Mouse (Mus musculus) kidney, postnatal 10 days (tissue): ENCODE results near the gene Sgms1.
"Not testable (repeated sequence)": the region's sequence is repeated elsewhere in the genome, so short reads cannot be mapped to it uniquely, and the experiment has no call there.

Experiments
- DNase-seq: peaks from one replicate; pipeline ENCODE4 v3.0.0; 2021; ENCODE audit warnings: mixed read lengths

Sgms1 gene

DNA sequence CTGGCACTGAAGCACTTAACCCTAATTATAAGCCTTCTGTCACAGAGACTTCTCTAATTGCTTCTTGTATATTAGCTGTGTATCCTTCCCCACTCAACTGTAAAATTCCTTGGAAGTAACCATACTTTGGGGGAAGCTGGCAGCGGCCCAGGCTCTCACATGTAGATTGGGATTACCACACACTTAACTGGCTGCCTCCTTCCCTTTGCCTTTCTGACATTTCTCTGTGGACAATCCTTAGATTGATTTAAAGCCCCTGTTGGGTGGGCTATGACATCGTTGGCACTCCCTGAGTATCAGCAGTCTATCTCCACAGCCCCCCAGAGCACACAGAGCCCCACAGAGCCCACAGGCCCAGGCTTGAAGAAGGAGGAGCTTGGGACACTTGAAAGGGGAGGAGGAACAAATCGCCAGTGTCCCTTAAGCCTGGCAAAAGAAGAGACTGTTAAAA lies 8.0 kb downstream of the Sgms1 start:
- DNase-seq = peak; percentile 77

DNA sequence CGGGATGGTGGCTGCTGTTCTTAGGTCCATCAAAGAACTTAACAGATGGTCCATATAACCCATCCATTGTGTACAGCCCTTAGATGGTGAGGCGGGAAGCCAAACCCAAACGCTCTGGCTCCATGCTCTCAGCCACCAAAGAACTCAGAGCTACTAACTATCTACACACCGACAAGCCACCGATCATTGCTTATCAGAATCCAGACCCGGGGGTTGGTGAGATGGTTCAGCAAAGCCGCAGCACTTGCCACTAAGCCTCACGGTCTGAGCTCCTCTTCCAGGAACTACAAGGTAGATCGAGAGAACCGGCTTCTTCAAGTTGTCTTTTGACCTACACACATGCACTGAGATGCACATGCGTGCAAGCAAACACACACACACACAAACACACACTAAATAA lies 8.8 kb downstream of the Sgms1 start:
- DNase-seq = no peak

DNA sequence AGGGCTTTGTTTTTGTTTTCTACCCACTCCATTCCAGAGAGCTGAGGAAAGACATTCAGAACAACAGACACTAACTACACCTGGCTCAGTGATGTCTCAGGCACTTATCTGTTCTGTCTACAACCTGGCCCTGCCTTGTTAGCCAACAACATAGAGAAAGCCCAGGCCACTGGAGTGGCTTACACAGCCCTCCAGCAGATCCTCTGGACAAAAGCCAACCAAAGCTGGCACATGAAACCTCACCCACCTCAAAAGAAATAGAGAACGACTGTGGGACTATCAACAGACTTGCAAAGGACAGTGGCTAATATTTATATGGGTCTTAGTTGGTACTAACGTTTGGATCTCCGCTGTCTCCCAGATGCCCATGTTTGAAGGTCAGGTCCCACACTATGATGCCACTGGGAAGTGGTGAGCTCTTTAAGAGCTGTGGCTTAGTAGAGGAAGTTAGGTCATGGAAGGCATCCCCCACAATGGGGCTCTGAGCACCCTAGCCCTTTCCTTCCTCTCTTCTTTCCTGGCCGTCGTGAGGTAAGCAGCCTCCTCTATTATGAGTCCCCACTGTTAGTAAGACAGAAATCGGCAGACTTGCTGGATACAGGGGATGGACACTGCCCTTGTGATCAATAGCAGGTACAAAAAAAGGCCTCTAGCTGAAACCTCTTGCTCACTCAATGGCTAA lies 10.1 kb downstream of the Sgms1 start:
- no peak for DNase-seq

DNA sequence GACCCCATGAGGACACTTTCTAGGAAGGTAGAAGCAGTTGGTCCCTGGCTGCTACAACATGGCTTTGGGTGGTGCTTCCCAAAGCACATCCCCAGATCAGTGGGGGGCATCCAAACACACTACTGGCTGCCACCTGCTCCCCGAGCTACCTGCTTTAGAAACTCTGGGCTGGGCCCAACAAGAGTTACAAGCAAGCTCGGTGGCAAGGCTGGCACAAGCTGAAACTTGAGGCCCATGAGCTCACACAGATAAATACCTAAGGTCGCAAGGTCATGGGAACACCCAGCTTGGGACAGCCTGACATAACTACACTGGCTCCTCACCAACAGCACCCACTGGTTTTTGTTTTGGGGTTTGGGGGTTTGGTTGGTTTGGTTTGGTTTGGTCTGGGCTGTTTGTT lies 10.9 kb downstream of the Sgms1 start:
- DNase-seq = no peak

DNA sequence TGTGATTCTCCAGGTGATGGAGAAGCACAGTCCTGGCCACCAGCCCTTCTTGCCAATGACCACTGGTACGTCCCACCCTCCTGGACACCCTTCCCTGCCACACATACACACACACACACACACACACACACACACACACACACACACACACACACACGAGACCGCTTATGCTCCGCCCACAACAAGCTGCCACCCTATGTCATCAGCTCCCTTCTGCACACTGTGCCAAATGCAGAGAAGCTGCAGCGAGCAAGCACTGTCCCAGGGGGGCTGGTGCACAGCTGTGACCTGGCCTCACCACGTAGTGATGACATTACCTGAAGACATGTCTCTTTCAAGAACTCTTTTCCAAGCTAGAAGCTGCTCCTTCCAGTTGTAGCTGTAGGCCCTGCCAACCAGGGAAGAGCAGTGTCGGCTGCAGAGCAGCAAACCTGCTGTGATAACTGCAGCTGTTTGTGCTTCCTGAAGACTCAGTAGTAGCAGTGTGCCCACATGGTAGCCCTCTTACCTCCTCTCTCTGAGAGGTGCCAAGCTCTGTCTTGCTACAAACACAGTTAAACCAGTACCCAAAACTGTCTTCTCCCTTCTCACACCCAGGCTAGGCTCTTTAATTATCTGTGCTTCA lies 11.7 kb downstream of the Sgms1 start:
- DNase-seq = no peak

DNA sequence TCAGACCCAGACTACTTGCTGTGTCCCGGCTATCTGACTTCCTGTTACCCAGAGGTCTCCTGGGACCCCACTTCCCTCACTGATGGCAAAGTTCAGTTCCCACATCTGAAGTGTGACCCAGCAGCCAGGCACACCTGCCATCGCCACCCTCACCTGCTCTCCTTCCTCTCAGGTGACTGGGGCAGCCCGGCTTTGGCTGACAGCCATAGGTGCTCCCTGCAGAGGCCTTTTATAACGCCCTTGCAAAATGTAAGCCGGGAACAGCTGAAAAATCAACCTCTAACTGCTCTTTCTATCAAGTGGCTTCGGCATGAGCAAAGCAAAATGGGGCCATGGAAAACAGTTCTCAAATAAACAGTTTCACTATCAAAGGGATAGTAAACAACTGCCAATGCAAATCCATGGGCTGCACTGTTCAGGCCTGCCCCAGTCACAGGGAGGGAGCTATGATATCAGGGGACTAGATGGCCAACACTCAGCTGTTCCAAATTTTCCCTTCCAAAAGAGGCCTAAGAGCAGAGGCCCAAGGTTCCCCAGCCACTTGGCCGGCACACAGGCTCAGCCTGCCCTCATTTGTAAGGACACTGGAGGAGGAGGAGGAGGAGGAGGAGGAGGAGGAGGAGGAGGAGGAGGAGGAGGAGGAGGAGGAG lies 12.5 kb downstream of the Sgms1 start:
- peak; percentile 53 for DNase-seq

DNA sequence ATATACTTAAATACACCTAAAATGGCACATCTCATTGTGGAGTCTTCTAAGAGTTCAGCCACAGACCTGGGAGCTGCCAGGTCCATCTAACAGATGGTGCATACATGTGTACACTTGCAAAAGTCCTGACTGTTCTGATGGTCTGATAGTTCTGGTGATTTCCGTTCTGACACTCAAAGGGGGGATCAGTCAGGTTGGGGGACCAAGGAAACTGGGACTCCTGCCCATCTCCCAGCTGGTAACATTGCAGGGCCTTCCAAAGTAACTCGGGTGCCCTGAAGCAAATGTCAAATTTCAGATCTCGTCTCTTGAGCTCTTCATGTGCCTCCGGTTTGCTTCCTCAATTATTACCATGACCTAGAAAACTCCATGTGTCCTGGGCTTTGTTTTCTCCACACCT lies 13.5 kb downstream of the Sgms1 start:
- no peak for DNase-seq

DNA sequence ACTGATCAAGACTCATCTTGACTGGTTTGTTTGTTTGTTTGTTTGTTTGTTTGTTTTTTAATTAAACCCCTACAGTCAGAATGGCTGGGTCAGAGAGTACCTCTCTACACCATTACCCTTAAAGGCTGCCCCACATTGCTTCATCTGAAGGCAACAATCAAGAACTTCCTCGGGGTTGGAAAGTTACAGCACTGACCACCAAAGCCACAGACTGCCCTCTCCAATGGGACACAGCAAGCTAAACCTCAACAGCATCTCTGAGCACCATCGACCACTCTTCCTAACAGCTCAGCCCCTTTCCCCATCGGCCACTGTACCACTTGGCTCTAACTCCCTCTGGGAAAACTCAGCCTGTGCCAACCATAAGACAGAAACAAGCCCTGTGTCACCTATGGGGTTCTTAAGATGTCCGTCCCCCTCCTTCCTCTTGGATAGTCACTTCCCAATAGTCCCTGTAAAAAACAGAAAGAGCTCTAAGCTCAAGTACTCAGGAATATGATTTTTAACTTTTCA lies 14.0 kb downstream of the Sgms1 start:
- no peak for DNase-seq

DNA sequence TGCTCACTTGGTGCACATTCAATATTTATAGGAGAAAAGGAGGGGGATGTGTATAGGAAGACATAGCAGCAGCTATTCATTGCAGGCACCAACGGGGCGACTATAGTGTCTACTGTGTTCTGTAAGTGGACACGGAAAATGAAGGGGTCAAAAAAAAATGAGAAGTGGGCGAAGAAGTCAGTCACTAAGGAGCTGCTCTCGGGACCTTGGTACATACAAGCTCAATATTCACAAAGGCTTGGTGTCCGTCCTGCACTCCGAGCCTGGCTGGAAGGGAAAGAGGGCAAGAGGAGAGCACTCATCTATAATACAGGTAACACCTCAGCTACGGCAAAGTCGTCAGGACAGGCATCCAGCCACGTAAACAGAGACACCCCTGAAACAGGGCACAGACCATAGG lies 14.8 kb downstream of the Sgms1 start:
- no peak for DNase-seq

DNA sequence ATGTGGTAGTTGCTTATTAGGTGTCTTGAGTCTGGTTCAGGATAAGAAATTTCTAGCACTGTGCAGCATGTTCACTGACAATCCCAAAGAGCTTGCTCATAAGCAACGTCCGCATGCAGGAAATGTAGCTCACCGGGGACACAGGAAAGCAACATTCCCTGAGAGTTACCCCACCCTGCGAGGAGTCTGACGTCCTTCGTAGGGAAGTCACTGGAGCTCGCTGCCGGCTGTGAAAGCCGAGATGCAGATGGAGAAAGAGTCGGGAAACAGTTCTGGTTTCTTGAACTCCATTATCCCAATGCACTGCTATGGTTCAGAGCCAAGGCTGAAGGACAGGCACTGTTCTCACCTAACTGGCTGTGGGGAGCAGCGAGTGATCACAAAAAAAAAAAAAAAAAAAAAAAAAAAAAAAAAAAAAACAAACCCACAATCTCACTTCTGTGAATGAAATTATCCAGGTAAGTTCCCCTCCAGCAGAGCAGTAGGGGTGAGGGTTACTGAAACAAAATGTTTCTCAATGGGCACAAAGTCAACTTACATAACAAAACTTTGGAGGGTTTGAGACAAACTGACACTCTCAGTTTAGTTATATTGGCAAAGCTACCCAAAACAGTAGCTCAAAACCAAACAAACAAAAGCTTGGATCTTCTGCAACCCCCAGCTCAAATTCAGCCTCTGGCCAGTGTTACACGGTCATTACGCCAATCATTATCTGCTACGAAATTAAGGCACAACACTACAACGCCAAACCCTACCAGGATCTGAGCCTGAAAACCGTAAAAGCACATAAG lies 15.5 kb downstream of the Sgms1 start:
- DNase-seq = peak; percentile 67

DNA sequence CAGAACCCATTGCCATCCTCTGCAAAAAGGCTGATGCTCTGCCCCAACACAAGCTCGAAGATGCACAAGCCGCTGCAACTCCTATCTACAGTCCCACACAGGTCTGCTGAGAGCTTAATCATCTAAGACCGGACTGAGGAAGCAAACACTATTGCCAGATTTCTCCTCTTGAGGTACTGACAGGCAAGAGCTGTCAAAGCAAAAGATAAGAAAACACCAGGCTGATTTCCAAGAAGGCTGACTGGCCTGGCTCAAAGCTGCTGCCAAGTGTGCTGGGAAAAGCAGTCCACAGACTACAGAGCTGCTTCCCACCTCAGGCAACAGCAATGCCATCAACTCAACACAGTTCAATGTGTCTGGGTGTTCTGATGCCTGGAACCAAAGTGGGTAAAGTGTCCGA lies 17.1 kb downstream of the Sgms1 start:
- no peak for DNase-seq

DNA sequence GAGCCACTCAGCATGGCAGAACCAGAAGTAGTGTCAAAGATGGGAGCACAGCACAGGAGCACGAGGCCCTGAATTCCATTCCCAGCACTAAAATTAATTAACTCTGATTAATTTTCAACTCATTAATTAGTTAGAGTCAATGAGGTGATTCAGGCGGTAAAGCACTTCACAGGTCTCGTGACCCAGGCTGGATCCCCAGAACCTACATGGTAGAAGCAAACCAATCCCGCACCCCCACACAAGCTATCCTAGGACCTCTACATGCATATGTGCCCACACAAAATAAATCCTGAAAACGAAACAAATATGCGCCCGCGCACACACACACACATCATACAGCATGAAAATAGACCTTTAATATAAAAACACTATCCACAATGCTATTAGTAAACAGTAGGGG lies 22.2 kb downstream of the Sgms1 start:
- DNase-seq = no peak

DNA sequence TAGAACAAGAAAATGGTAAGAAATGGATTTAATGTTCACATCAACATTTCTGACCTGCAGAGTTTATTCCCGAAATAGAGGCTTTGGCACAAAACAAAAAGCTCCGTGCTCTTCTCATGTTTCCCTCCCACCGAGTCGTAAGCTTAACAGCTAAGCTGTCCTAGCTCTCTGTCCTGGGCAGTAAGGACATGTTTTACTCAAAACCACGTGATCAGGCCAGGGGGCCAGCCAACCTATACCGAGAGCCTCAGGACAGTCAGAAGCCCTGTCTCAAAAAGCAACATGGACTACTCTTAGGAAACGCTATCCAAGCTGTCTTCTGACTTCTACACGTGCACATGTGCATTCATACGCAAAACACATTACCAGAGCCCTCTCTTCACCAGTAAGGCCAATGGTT lies 23.1 kb downstream of the Sgms1 start:
- no peak for DNase-seq

DNA sequence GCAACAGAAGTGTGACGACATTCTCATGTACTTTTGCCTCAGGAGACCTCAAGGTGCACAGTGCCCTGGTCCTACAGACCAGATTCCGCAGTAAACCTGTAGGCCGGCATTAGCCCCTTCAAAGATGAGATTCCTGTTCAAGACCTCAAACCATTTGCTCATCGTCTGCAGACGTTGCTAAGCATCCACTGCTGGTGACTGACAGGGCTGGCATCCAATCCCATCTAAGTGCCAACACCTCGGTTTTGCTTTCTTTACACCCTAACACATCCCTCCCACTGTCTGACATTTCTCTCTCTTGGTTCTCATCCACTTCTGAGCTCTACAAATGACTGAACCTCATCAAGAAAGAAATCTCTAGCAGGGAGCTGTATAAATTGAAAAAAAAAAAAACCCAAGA lies 24.4 kb downstream of the Sgms1 start:
- no peak for DNase-seq

DNA sequence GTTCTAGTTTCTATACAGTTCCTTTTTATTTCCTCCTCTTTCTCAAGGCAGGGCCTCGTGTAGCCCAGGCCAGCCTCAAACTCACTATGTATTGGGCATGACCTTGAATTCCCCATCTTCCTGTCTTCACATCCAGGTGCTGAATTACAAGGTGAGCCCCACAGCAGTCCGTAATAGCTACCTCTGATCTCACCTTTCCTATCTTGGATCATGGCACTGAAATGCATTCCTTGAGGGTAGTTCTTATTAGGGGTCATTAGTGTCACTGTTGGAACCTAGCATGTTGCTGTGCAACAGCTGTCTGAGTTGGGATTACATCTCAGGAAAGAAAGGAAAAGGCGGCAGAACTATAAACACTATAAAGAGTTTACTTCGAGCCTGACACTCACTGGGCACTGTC lies 25.9 kb downstream of the Sgms1 start:
- DNase-seq = peak; percentile 2

DNA sequence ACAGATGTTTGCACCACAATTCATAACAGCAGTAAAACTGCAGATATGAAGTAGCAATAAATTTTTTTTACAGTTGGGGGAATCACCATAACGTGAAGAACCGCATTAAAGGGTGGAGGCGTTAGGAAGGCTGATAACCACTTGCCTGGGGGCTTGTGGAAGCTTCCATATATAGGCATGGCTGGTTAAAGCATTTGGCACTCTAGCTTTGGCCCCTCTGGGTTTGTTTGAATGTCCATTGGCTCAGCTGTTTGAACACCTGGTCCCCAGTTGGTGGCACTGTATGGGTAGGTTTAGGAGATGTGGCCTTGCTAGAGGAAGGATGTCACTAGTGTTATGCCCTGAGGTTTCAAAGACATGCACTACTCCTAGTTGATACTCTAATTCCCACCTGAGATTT lies 27.0 kb downstream of the Sgms1 start:
- peak; percentile 5 for DNase-seq

DNA sequence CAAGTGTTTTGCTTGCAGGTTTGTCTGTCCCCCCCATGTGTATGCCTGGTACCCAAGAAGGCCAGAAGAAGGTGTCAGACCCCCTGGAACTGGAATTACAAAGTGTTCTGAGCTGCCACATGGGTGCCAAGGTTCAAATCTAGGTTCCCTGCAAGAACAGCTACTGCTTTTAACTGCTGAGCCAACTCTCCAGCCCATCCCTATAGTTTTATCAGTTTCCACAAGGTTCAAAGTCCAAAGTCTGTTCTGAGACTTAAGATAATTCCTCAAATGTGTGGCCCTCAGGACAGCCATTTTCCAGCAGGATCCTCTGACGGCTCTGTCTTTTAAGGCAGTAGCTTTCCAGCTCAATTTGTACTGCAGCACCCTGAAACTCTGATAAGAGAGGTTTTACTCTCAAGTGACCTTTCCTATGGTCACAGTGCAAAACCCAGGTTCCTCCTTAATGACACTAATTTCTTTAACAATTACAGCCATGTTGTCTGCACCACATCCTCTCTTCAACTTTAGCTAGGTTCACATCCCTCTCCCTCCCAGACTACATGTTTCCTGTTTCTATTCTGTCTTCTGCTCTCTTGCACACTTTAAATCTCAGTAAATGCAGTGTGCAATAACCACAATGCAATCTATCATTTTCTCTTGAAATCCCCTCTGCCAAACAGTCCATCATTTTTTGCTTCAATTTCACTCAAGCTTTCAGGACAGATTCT lies 28.4 kb downstream of the Sgms1 start:
- no peak for DNase-seq

DNA sequence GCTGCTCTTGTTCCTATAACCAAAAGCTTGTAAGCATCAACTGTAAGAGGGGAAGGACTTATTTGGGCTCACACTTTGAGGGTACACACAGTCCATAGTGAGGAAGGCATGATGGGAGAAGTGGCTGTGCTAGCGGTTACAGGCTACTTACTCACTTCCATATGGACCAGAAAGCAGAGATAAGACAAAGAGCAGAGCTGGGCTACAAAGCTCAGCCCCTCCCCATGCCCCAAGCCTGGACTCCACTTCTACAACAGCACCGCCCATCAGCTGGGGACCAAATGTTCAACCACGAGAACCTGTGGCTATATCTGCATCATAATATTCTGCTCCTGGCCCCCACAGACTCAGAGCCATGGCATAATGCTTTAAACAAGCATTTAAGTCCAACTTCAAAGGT lies 29.0 kb downstream of the Sgms1 start:
- DNase-seq = no peak

DNA sequence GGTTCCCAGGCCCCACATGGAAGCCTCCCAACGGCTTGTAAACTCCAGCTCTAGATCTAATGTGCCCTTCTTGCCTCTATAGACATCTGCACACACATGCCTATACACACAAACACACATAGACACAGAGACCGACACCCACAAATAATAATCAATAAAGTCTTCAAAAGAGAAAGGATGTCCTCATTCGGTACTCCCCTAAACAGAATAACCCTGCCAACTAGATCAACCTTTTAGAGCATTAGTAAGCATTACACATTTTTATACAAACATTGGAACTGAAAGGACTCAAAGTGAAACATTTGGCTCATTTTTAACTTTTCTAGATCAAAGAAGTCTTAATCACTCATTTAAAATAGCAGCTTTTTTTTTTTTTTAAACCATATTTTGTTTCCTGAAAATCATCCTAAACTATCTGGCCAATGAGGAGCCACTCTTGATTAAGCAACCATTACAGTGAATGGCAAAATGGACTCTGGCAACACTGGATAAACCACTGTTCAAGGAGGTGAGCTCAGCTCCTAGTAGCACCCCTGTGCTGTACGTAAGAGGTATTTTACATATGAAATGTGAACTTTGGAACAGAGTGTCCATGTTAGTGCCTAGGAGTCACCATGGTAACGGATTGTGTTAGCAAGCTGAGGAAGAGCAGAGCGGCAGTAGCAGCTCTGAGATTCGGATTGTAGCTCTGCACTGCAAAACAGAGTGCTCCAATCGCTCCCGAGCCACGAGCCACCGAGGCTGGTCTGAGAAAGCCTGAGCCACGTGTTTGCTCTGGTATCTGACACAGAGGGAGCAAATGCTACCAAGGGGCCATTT lies 30.6 kb downstream of the Sgms1 start:
- no peak for DNase-seq

DNA sequence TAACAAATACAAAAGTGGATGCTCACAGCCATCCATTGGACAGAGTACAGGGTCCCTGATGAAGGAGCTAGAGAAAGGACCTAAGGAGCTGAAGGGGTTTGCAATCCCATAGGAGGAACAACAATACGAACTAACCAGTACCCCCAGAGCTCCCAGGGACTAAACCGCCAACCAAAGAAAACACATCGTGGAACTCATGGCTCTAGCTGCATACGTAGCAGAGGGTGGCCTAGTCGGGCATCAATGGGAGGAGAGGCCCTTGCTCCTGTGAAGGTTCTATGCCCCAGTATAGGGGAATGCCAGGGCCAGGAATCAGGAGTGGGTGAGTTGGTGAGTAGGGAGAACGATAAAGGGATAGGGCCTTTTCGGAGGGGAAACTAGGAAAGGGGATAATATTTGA lies 31.5 kb downstream of the Sgms1 start:
- DNase-seq = not testable (repeated sequence)

DNA sequence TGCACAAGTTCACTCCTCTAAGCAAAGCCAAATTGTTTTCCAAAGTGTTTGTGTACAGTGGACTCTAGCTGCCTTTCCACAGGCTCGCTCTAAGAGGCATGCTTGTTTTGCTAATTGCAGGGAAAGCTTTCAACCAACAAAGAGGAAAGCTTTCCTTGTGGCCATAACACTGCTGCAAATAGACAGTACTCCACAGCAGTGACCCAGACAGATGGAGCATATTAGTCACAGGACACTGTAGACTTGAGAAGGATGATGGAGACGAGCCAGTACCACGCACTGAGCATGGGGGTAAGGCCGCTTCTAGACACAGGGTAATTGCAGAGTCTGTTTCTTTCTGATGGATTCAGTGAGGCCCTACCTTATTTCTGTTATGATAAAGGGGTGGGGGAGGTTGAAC lies 33.3 kb downstream of the Sgms1 start:
- no peak for DNase-seq

DNA sequence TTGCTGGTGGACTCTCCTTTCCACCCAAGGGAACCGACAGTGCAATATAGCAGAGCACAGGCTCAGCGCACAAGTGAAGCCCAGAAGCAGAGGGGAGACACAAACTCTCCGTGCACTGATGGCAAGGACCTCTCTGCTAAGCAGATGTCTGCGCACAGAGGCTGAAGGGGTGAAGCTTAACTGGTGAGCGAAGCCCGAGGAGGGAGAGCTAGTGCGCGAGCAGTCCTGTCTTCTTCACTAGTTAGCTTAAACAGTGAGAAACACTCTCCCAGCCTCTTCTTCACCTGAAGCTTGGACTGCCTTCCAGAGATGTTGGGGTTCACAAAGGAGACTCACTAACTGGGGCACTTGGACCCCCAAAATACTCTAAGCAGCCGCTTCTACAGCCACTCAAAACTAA lies 36.1 kb downstream of the Sgms1 start:
- no peak for DNase-seq
